Mouse (Mus musculus) heart, embryonic 10.5 days (tissue): ENCODE measurements around the gene Gramd1a. TPM values are rescaled to one million over a fixed set of nuclear protein-coding genes. Genes with fewer than 3 reads are reported as not detected.

Experiments used
- DNase-seq: peaks from one replicate; pipeline ENCODE4 v3.0.0-alpha.2; 2017; ENCODE audit warnings: low spot score
- H3K27ac ChIP-seq: fragments of 300-500 bp; sonication (generic); 2 replicates; pipeline ENCODE4 v1.5.1; 2016; ENCODE audit warnings: mild to moderate bottlenecking
- H3K27me3 ChIP-seq: fragments of 300-500 bp; sonication (generic); 2 replicates; pipeline ENCODE4 v1.6.1; 2016; ENCODE audit warnings: mild to moderate bottlenecking; ENCODE audit not compliant: poor library complexity, insufficient read depth, severe bottlenecking
- H3K36me3 ChIP-seq: fragments of 300-500 bp; sonication (generic); 2 replicates; pipeline ENCODE4 v1.6.1; 2016; ENCODE audit warnings: mild to moderate bottlenecking, moderate library complexity
- H3K4me1 ChIP-seq: fragments of 300-500 bp; sonication (generic); 2 replicates; pipeline ENCODE4 v1.6.1; 2016; ENCODE audit warnings: mild to moderate bottlenecking
- H3K4me3 ChIP-seq: fragments of 300-500 bp; sonication (generic); 2 replicates; pipeline ENCODE4 v1.5.1; 2016; ENCODE audit warnings: mild to moderate bottlenecking, moderate library complexity
- H3K9me3 ChIP-seq: fragments of 300-500 bp; sonication (generic); 2 replicates; pipeline ENCODE4 v1.6.1; 2016; ENCODE audit warnings: mild to moderate bottlenecking, moderate library complexity
- WGBS: fragments of 180-500 bp; shearing (Covaris S2); methylation state at CpG from one replicate; pipeline ENCODE4 v1.1.7; 2016; 5-methylcytosine and 5-hydroxymethylcytosine counted together
- polyA plus RNA-seq: library from polyadenylated mRNA; unstranded; fragments of >200 nt; fragmentation: Nextera tagmentation; extraction: Ambion mirVana; gene quantifications from 2 replicates; pipeline ENCODE4 v1.2.1, GENCODE M21; 2016

The Gramd1a gene
- polyA plus RNA-seq, 1 experiment from 2014 or later = 70.9 TPM

DNA sequence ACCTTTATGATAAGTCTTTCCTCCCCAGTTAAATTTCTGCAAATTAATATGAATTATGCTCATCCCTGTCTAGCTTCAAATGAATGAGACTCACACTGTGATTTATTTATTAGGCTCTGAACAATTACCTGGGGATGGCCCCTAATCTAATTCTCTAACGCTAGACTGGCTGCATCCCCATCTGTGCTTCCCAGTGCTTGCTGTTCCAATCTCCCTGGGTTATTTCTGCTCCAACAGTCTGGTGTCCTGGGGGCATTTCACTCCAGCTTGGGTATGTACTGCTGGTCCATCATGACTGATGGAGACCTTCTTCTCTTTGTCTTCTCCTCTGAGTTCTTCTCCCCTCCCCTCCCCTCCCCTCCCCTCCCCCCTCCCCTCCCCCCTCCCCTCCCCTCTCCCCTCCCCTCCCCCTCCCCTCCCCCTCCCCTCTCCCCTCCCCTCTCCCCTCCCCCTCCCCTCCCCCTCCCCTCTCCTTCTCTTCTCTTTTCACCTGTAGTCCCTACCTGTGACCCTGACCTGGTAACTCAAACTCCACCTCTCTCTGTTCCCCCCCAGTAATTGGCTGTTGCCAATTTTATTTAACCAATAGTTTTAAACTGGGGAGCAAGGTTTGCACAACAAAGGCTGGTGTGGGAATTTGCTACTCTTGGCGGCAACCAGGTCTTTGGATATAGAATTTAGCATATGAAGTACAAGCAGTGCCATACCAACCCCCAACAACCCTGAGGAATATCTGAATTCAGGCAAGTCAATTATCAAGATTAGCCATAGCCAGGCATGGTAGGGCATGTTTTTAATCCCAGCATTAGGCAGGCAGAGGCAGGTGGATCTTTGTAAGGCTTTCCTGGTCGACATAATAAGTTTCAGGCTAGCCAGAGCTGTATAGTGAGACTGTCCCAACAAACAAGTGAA lies 8.2 kb upstream of the Gramd1a start:
- H3K36me3 ChIP-seq = no peaks in the 10 kb centered on the region
- no peak overlapping the region for H3K4me3 ChIP-seq
- DNase-seq = no peak
- WGBS = 64% methylated on average over 3 of the region's 3 CpGs
- peaks cover 9% of the 10 kb centered on the region; the same call in 1 of the 2 replicates for H3K4me1 ChIP-seq
- no peak overlapping the region for H3K27ac ChIP-seq
- no peaks in the 10 kb centered on the region for H3K27me3 ChIP-seq
- H3K9me3 ChIP-seq = no peaks in the 10 kb centered on the region; the same call in 1 of the 2 replicates

- WGBS = 72% methylated on average over 11 of the region's 11 CpGs
- H3K4me3 ChIP-seq = no peak overlapping the region
- H3K27me3 ChIP-seq = no peaks in the 10 kb centered on the region
- H3K27ac ChIP-seq = no peak overlapping the region
- H3K9me3 ChIP-seq = no peaks in the 10 kb centered on the region; the same call in 1 of the 2 replicates
- peaks cover 4% of the 10 kb centered on the region; the same call in 1 of the 2 replicates for H3K4me1 ChIP-seq
- H3K36me3 ChIP-seq = no peaks in the 10 kb centered on the region
- no peak for DNase-seq
Measured at GRCm38 (mm10) chr7:31162324-31162723, 6.6 kb upstream of the Gramd1a start.

DNA sequence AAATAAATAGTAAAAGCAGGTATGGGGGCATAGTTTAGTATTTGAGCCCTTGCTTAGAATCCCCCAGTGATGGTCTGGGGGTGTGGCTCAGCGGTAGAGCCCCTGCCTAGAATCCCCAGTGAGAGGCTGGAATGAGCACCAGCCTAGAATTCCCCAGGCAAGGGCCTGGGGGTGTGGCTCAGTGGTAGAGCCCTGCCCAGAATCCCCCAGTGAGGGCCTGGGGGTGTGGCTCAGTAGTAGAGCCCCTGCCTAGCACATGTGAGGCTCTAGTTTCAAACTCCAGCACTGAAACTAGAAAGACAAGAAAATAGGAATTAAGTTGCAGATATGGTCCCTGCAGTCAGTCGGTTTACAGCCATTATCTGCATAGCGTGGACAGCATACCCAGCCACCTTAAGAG lies 6.1 kb upstream of the Gramd1a start:
- Histone ChIP-seq H3K27ac (no peak overlapping the region), H3K9me3 (no peaks in the 10 kb centered on the region; the same call in 1 of the 2 replicates), H3K27me3 (no peaks in the 10 kb centered on the region), H3K4me3 (no peak overlapping the region), H3K36me3 (no peaks in the 10 kb centered on the region), H3K4me1 (peaks cover 4% of the 10 kb centered on the region; the same call in 1 of the 2 replicates)
- 49% methylated on average over 3 of the region's 3 CpGs for WGBS
- no peak for DNase-seq

DNA sequence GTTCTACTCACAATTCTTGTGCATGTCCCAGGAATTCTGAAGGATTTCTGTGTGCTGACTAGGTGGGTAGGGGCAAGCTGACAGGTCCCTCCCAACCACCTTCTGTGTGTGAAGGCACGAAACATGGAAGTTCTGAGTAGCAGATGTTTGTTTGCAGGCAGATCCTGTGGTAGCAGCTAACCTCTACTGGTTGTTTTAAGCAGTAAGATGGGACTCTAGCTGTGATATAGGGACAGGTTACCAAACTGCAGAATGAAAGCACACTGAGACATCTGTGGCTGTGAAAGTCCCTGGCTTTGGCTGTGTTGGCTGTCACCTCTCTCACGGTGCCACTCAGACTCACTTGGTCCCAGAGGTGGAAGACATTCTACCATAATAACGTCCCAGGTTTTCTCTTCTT lies 5.5 kb upstream of the Gramd1a start:
- Histone ChIP-seq H3K4me1 (peaks cover 6% of the 10 kb centered on the region), H3K27me3 (no peaks in the 10 kb centered on the region), H3K4me3 (no peak overlapping the region), H3K27ac (no peak overlapping the region), H3K36me3 (no peaks in the 10 kb centered on the region), H3K9me3 (no peaks in the 10 kb centered on the region; the same call in 1 of the 2 replicates)
- WGBS = 76% methylated on average over 3 of the region's 3 CpGs
- no peak for DNase-seq

GRCm38 (mm10) chr7:31160763-31161162 lies 5.1 kb upstream of the Gramd1a start:
- peaks cover 10% of the 10 kb centered on the region for H3K4me1 ChIP-seq
- H3K27me3 ChIP-seq = no peaks in the 10 kb centered on the region
- no peaks in the 10 kb centered on the region; the same call in 1 of the 2 replicates for H3K9me3 ChIP-seq
- H3K27ac ChIP-seq = no peak overlapping the region
- H3K4me3 ChIP-seq = no peak overlapping the region
- DNase-seq = no peak
- H3K36me3 ChIP-seq = no peaks in the 10 kb centered on the region
- 58% methylated on average over 5 of the region's 5 CpGs for WGBS

DNA sequence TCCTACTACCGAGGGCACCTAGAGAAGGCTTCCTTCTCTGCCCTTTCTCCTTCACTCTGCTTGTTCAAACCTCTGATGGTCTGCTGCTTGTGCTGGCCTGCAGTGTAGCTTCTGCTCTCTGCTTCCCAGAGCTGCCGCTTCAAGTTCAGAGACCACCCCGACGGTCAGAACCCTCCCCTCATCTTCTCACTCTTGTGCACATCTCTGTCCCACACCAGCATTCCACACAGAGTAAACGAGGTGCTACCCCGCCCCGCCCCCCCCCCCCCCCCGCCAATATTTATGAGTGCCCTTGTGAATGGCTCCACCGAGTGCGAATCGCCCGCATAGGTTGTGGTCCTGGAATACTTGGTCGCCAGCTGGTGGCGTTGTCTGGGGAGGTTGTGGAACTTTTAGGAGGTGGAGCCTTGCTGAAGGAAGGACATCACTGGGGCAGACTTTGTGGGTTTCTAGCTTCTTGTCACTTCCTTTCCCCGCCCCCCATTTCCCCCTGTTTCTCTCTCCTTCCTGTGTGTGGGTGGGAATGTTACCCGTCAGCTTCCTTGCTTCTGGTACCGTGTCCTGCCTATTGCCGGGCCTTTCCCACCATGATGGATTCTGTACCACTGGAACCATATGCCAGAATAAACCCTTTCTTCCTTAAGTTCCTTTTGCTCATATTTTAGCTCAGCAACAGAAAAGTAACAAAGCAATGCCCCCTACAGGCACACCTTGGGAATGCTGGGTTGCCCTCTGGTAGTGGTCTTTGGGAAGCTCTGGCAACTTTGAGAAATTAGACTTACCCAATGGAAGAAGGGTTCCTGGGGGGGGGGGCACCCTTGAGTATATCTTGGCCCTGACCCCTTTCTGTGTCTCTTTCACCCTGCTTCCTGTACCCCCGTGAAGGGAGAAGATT lies 585 bp upstream of the Gramd1a start:
- WGBS = 33% methylated on average over 19 of the region's 19 CpGs
- Histone ChIP-seq H3K27ac (peak overlapping the region; percentile 84), H3K4me3 (peak overlapping the region; percentile 24; the same call in 1 of the 2 replicates), H3K4me1 (peaks cover 24% of the 10 kb centered on the region), H3K27me3 (no peaks in the 10 kb centered on the region), H3K36me3 (no peaks in the 10 kb centered on the region), H3K9me3 (no peaks in the 10 kb centered on the region)
- no peak for DNase-seq

DNA sequence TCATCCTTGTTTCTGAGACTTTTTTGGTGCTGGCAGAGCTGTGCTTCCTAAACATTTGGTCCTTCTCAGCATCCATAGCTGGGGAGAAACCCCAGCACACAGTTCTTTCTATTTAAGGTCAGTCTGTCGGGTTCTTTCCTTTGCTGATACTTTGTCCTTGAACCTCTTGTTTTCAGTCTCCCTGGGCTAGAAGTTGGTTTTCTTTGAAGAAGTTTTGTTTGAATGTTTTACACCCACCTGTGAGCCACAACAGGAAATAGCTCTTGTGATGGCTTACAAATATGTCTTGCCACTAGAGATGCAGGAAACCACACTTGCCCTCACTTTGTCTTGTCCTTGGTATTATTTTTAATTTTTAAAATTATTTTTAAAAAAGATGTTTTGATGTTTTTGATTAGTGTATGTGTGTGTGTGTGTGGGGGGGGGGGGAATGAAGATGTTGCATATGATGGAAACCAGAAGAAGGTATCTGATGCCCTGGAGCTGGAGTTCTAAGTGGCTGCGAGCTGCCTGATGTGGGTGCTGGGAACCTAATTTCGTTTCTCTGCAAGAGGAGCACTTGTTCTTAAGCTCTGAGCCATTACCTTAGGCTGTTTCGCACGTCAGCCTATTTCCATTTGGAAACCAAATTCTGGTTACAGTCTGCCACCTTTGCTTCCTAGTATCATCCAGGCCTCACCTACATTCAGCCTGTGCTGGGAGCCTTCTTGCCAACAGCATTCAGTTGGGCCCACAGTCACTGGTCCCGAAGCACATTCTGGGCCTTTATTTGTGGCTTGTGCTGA lies 2.0 kb downstream of the Gramd1a start:
- DNase-seq = no peak
- no peaks in the 10 kb centered on the region for H3K36me3 ChIP-seq
- no peaks in the 10 kb centered on the region for H3K27me3 ChIP-seq
- H3K27ac ChIP-seq = no peak overlapping the region
- 0 out of 2 replicates have a peak, but pooled peaks cover 2% of the 10 kb centered on the region for H3K9me3 ChIP-seq
- 93% methylated on average over 6 of the region's 6 CpGs for WGBS
- H3K4me1 ChIP-seq = peaks cover 44% of the 10 kb centered on the region
- no peak overlapping the region for H3K4me3 ChIP-seq

DNA sequence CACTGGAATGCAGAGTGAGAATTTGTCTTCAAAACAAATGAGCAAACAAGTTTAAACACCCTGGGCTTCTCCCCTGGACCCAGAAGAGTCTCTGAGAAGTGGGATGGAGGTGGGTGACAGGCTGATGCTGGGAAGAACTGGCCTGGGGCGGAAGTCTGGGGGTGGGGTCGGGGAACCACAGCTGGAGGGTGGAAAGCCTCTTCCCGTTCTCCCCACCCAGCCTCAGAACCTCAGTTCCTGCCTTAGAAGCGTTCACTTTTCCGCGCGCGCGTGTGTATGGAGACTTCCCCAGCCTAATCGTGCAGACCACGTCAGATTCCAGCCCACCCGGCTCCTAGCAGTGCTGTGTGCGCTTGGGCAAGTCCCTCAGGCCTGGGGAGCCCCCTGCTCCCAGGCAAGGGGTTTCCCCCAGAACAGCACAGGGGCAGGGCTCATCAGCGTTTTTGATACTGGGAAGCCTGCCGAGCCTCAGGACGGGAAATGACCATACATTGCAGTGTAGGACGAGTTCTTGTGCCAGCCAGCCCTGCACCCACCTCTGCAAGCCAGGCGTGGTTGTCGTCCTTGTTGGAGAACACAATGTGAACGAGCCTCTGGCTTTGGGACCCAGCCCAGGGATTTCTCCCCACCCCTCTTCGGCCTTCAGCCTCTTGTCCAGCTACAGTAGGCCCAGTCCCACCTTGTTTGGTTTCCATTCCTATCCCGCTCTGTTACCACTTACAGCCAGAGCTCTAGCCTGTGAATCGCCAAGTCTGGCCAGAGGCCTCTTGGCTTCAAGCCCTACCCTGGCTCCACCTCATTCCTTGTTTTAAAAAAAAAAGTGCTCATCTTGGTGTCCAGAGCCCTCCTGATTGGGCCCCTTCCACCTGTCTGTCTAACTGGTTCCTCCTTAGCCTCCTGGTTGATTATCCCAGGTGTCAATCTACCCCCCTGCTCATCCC lies 4.1 kb downstream of the Gramd1a start:
- peaks cover 7% of the 10 kb centered on the region; the same call in 1 of the 2 replicates for H3K36me3 ChIP-seq
- H3K9me3 ChIP-seq = 0 out of 2 replicates have a peak, but pooled peaks cover 2% of the 10 kb centered on the region
- WGBS = 19% methylated on average over 23 of the region's 23 CpGs
- peak overlapping the region; percentile 91 for H3K4me3 ChIP-seq
- H3K27ac ChIP-seq = peak overlapping the region; percentile 98
- H3K27me3 ChIP-seq = no peaks in the 10 kb centered on the region
- peaks cover 65% of the 10 kb centered on the region for H3K4me1 ChIP-seq
- peak; percentile 87 for DNase-seq

- H3K36me3 ChIP-seq = peaks cover 7% of the 10 kb centered on the region; the same call in 1 of the 2 replicates
- WGBS = under 1% methylated on average over 63 of the region's 63 CpGs
- peak overlapping the region; percentile 91 for H3K4me3 ChIP-seq
- no peaks in the 10 kb centered on the region for H3K27me3 ChIP-seq
- peaks cover 67% of the 10 kb centered on the region for H3K4me1 ChIP-seq
- 0 out of 2 replicates have a peak, but pooled peaks cover 2% of the 10 kb centered on the region for H3K9me3 ChIP-seq
- DNase-seq = peak; percentile 92
- H3K27ac ChIP-seq = peak overlapping the region; percentile 98
Measured at GRCm38 (mm10) chr7:31150566-31151300, 5.0 kb downstream of the Gramd1a start.

- Histone ChIP-seq H3K9me3 (0 out of 2 replicates have a peak, but pooled peaks cover 2% of the 10 kb centered on the region), H3K4me1 (peaks cover 63% of the 10 kb centered on the region), H3K27ac (peak overlapping the region; percentile 98), H3K4me3 (peak overlapping the region; percentile 91), H3K36me3 (peaks cover 11% of the 10 kb centered on the region; the same call in 1 of the 2 replicates), H3K27me3 (no peaks in the 10 kb centered on the region)
- WGBS = 6% methylated on average over 19 of the region's 20 CpGs
- DNase-seq = no peak
Measured at GRCm38 (mm10) chr7:31149751-31150565, 5.7 kb downstream of the Gramd1a start.
